ENCODE assay signal across 17 mouse cellular contexts in genomic region chr12:53973414-53973813, GRCm38 (mm10).
A peak's percentile ranks its signal among the peaks of the same experiment; 100 is the strongest.
DNase-seq lines count a peak whose midpoint lies in the region; ATAC-seq and TF ChIP-seq lines count a peak whose summit lies in the region.
"Had no signal": no experiment of that assay in that cellular context is flagged by ENCODE, and none has a peak within 500 bp of the region (broad histone marks: within the 10 kb centered on the region; RNA-seq: fewer than 3 reads in every experiment).

No protein-coding gene starts in this region.

- H3K36me3 ChIP-seq in kidney, adult 2 months (ENCODE audit: control insufficient read depth, insufficient read depth, low read length): no peaks in the 10 kb centered on the region
- no peaks in the 10 kb centered on the region for H3K36me3 ChIP-seq in kidney, embryonic 14.5 days (ENCODE audit: control insufficient read depth, insufficient read depth, low read length)
- H3K36me3 ChIP-seq in lung, postnatal 0 days (ENCODE audit: insufficient read depth, low read length): no peaks in the 10 kb centered on the region
- H3K36me3 ChIP-seq in stomach, embryonic 15.5 days: no peaks in the 10 kb centered on the region
- H3K36me3 ChIP-seq: forebrain, embryonic 15.5 days; heart, embryonic 13.5 days; hindbrain, embryonic 15.5 days; lung, embryonic 15.5 days; midbrain, embryonic 13.5 days had no signal

- no peaks in the 10 kb centered on the region for H3K27me3 ChIP-seq in kidney, adult 2 months (replicated peaks; ENCODE audit: control insufficient read depth, insufficient read depth, low read length)
- H3K27me3 ChIP-seq in kidney, embryonic 14.5 days (ENCODE audit: control insufficient read depth, insufficient read depth, low read length): no peaks in the 10 kb centered on the region; the same call in 1 of the 2 replicates
- H3K27me3 ChIP-seq in lung, postnatal 0 days (replicated peaks; ENCODE audit: insufficient read depth, low read length): no peaks in the 10 kb centered on the region
- H3K27me3 ChIP-seq in stomach, embryonic 15.5 days (replicated peaks): no peaks in the 10 kb centered on the region
- H3K27me3 ChIP-seq in cerebellum, adult 2 months (ENCODE audit: control insufficient read depth, insufficient read depth, low read length): no peaks in the 10 kb centered on the region
- H3K27me3 ChIP-seq: forebrain, embryonic 15.5 days; heart, embryonic 13.5 days; hindbrain, embryonic 15.5 days; lung, embryonic 15.5 days; midbrain, embryonic 13.5 days had no signal

- TF ChIP-seq POLR2A in kidney, adult 2 months (IDR thresholded peaks at IDR 0.05; ENCODE audit: low read depth, low read length): no peak
- no peak for TF ChIP-seq POLR2A in cerebellum, adult 2 months (IDR thresholded peaks at IDR 0.05; ENCODE audit: borderline replicate concordance, insufficient read depth, low read length)

- TF ChIP-seq EP300 in lung, postnatal 0 days (IDR thresholded peaks at IDR 0.05): peak; percentile 56; the same call in 1 of the 2 replicates

- H3K4me1 ChIP-seq in kidney, adult 2 months (ENCODE audit: control insufficient read depth, insufficient read depth, low read length): no peaks in the 10 kb centered on the region
- H3K4me1 ChIP-seq in kidney, embryonic 14.5 days (ENCODE audit: control insufficient read depth, insufficient read depth, low read length): 0 out of 2 replicates have a peak, but pooled peaks cover 4% of the 10 kb centered on the region
- H3K4me1 ChIP-seq in lung, postnatal 0 days (ENCODE audit: insufficient read depth, low read depth, low read length): no peaks in the 10 kb centered on the region
- H3K4me1 ChIP-seq in stomach, embryonic 15.5 days: no peaks in the 10 kb centered on the region
- no peaks in the 10 kb centered on the region for H3K4me1 ChIP-seq in cerebellum, adult 2 months (ENCODE audit: control insufficient read depth, insufficient read depth, low read length)
- H3K4me1 ChIP-seq: heart, embryonic 13.5 days; lung, embryonic 15.5 days had no signal

- DNase-seq in kidney, adult 2 months: peak; percentile 58
- DNase-seq in kidney, postnatal 14 days: peak; percentile 40
- DNase-seq in lung, postnatal 0 days (ENCODE audit: low spot score): peak; percentile 86
- DNase-seq in cerebellum, adult 2 months: no peak
- no peak for DNase-seq in ovary, postnatal 10 days (ENCODE audit: low spot score)
- no peak for DNase-seq in layer of hippocampus, postnatal 14 days (ENCODE audit: low spot score in 2 of 2)
- DNase-seq: cerebellum, postnatal 25 days; heart, postnatal 36 days; spleen, adult 18-20 months had no signal

- H3K9ac ChIP-seq in kidney, embryonic 14.5 days (ENCODE audit: low read depth, low read length): no peak overlapping the region
- H3K9ac ChIP-seq in lung, postnatal 0 days (replicated peaks; ENCODE audit: low read depth): no peak overlapping the region
- no peak overlapping the region for H3K9ac ChIP-seq in stomach, embryonic 15.5 days
- H3K9ac ChIP-seq: forebrain, embryonic 15.5 days; heart, embryonic 13.5 days; hindbrain, embryonic 15.5 days; lung, embryonic 15.5 days; midbrain, embryonic 13.5 days had no signal

- no peak for ATAC-seq in kidney, embryonic 14.5 days (ENCODE audit: low FRiP score, low TSS enrichment)
- peak; percentile 95 for ATAC-seq in lung, postnatal 0 days
- ATAC-seq in stomach, embryonic 15.5 days (ENCODE audit: insufficient read depth, low FRiP score, low read depth): peak; percentile 31; the same call in 1 of the 2 replicates
- ATAC-seq: forebrain, embryonic 15.5 days; intestine, embryonic 16.5 days; midbrain, embryonic 13.5 days had no signal

- 39% methylated on average over 6 of the region's 6 CpGs for WGBS in kidney, adult 2 months
- WGBS in kidney, embryonic 14.5 days: 49% methylated on average over 6 of the region's 6 CpGs
- WGBS in lung, postnatal 0 days: 45% methylated on average over 6 of the region's 6 CpGs
- 63% methylated on average over 6 of the region's 6 CpGs for WGBS in stomach, embryonic 15.5 days
- 69% methylated on average over 6 of the region's 6 CpGs for WGBS in cerebellum, adult 2 months

- TF ChIP-seq CTCF in kidney, adult 2 months (conservative IDR thresholded peaks at IDR 0.05; ENCODE audit: insufficient read depth, insufficient read length, low read depth, low read length): no peak
- no peak for TF ChIP-seq CTCF in lung, postnatal 0 days (IDR thresholded peaks at IDR 0.05)
- TF ChIP-seq CTCF in cerebellum, adult 2 months (IDR thresholded peaks at IDR 0.05; ENCODE audit: borderline replicate concordance, insufficient read depth, low read depth, low read length): no peak

- H3K4me2 ChIP-seq in kidney, embryonic 14.5 days (replicated peaks; ENCODE audit: low read depth, low read length): no peak overlapping the region
- H3K4me2 ChIP-seq in lung, postnatal 0 days (replicated peaks; ENCODE audit: low read depth, low read length): peak overlapping the region; percentile 19; the same call in 1 of the 2 replicates
- no peak overlapping the region for H3K4me2 ChIP-seq in stomach, embryonic 15.5 days
- H3K4me2 ChIP-seq: forebrain, embryonic 15.5 days; heart, embryonic 13.5 days; hindbrain, embryonic 15.5 days; lung, embryonic 15.5 days; midbrain, embryonic 13.5 days had no signal

- H3K27ac ChIP-seq in kidney, adult 2 months (ENCODE audit: insufficient read depth, low read depth, low read length): no peak overlapping the region
- H3K27ac ChIP-seq in kidney, embryonic 14.5 days (ENCODE audit: low read depth, low read length): no peak overlapping the region
- no peak overlapping the region for H3K27ac ChIP-seq in lung, postnatal 0 days (ENCODE audit: low read length)
- H3K27ac ChIP-seq in stomach, embryonic 15.5 days: no peak overlapping the region
- no peak overlapping the region for H3K27ac ChIP-seq in cerebellum, adult 2 months (ENCODE audit: insufficient read depth, low read length)
- H3K27ac ChIP-seq: forebrain, embryonic 15.5 days; heart, embryonic 13.5 days; hindbrain, embryonic 15.5 days; lung, embryonic 15.5 days; midbrain, embryonic 13.5 days had no signal

- H3K9me3 ChIP-seq in kidney, embryonic 14.5 days (ENCODE audit: control insufficient read depth, low read length): no peaks in the 10 kb centered on the region
- no peaks in the 10 kb centered on the region for H3K9me3 ChIP-seq in lung, postnatal 0 days (ENCODE audit: low read length)
- no peaks in the 10 kb centered on the region for H3K9me3 ChIP-seq in stomach, embryonic 15.5 days
- H3K9me3 ChIP-seq: forebrain, embryonic 15.5 days; heart, embryonic 13.5 days; hindbrain, embryonic 15.5 days; lung, embryonic 15.5 days; midbrain, embryonic 13.5 days had no signal

- H3K4me3 ChIP-seq in kidney, adult 2 months (ENCODE audit: insufficient read depth, low read depth, low read length): no peak overlapping the region
- H3K4me3 ChIP-seq in kidney, embryonic 14.5 days (ENCODE audit: low read length): no peak overlapping the region
- no peak overlapping the region for H3K4me3 ChIP-seq in lung, postnatal 0 days (ENCODE audit: low read depth, low read length)
- no peak overlapping the region for H3K4me3 ChIP-seq in stomach, embryonic 15.5 days (replicated peaks)
- H3K4me3 ChIP-seq in cerebellum, adult 2 months (replicated peaks; ENCODE audit: insufficient read depth, low read depth, low read length): no peak overlapping the region
- H3K4me3 ChIP-seq: forebrain, embryonic 15.5 days; heart, embryonic 13.5 days; hindbrain, embryonic 15.5 days; lung, embryonic 15.5 days; midbrain, embryonic 13.5 days had no signal

Comparison
In these comparisons a context has a peak if more than half of its experiments do, and no peak if none do; other contexts are left out.
1. DNase-seq: peak in kidney, adult 2 months (single experiment), kidney, postnatal 14 days (single experiment) and lung, postnatal 0 days (single experiment); none in cerebellum, adult 2 months (0 of 2), ovary, postnatal 10 days (single experiment) and layer of hippocampus, postnatal 14 days (0 of 2).